Mouse (Mus musculus): ENCODE results near the gene Tfpt.

DNA sequence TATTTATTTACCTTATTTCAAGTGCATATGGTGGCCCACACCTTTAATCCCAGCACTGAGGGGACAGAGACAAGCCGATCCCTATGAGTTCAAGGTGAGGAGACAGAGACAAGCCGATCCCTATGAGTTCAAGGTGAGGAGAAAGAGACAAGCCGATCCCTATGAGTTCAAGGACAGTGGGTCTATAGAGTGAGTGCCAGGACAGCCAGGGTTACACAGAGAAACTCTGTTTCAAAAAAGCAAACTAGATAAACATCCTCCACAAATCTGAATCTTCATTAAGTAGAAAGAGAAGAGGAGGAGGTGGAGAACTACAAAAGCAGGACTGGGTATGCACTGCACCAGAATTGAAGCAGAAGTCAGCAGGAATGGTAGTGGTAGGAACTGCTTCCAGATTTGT lies 21.1 kb downstream of the Tfpt start:
- TF ChIP-seq CTCF (IDR thresholded peaks at IDR 0.05; ENCODE audit: low read depth, low read length), result no peak
- no peak for TF ChIP-seq POLR2A (IDR thresholded peaks at IDR 0.05; ENCODE audit: extremely low read depth, insufficient read depth, low read length)

All from liver, adult 2 months (tissue).